Mouse (Mus musculus): ENCODE data around the gene Lrrc73. TPM values are rescaled to one million over a fixed set of nuclear protein-coding genes. Genes with fewer than 3 reads are reported as not detected.

Gene Lrrc73
- polyA plus RNA-seq, 1 experiment from 2014 or later = 12.6 TPM

DNA sequence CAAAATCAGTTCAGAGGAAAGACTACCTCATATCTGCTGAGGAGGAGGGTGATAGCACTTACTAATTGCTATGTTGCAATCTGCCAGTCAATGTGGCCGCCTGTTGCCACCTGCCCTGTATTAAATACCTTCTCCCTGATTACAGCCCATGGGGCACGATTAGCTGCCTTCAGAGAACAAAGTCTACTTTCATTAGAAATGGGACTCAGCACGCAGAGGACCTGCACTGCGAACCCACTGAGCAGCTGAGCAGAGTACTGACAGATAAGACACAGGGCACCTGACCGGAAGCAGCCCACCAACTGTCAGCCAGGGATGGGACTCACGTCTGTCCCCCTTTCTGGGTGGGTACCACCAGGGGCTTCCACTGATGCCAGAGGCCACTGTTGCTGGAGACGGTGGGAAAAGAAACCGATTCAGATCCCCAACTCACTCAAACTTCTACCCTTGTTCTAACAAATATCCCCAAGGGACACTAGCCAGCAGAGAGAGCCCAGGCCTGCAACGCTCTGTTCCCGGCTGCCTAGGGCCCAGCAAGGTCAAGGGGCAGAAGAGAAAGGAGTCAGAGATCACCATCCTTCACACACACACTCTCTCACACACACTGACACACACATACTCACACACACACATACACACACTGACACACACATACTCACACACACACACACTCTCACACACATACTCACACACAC lies 14.8 kb downstream of the Lrrc73 start:
- no peaks in the 10 kb centered on the region for H3K9me3 ChIP-seq (ENCODE audit: control insufficient read depth, low read length)
- H3K4me2 ChIP-seq (ENCODE audit: low read length) = no peak overlapping the region
- H3K27me3 ChIP-seq (replicated peaks; ENCODE audit: control insufficient read depth, insufficient read depth, low read length) = no peaks in the 10 kb centered on the region
- no peak overlapping the region for H3K27ac ChIP-seq (ENCODE audit: low read length)
- no peak overlapping the region for H3K9ac ChIP-seq (replicated peaks; ENCODE audit: low read depth, low read length)
- H3K4me3 ChIP-seq (replicated peaks; ENCODE audit: low read length) = no peak overlapping the region
- no peak for ATAC-seq
- WGBS = 85% methylated on average over 10 of the region's 10 CpGs
- H3K4me1 ChIP-seq (replicated peaks; ENCODE audit: control insufficient read depth, insufficient read depth, low read length) = 0 out of 2 replicates have a peak, but pooled peaks cover 2% of the 10 kb centered on the region
- H3K36me3 ChIP-seq (ENCODE audit: control insufficient read depth, insufficient read depth) = peaks cover 3% of the 10 kb centered on the region; the same call in 1 of the 2 replicates

- 86% methylated on average over 19 of the region's 19 CpGs for WGBS
- ATAC-seq = no peak
- Histone ChIP-seq H3K9me3 (ENCODE audit: control insufficient read depth, low read length) (no peaks in the 10 kb centered on the region), H3K27me3 (replicated peaks; ENCODE audit: control insufficient read depth, insufficient read depth, low read length) (no peaks in the 10 kb centered on the region), H3K4me2 (ENCODE audit: low read length) (no peak overlapping the region), H3K9ac (replicated peaks; ENCODE audit: low read depth, low read length) (no peak overlapping the region), H3K4me3 (replicated peaks; ENCODE audit: low read length) (no peak overlapping the region), H3K4me1 (replicated peaks; ENCODE audit: control insufficient read depth, insufficient read depth, low read length) (0 out of 2 replicates have a peak, but pooled peaks cover 2% of the 10 kb centered on the region), H3K36me3 (ENCODE audit: control insufficient read depth, insufficient read depth) (no peaks in the 10 kb centered on the region), H3K27ac (ENCODE audit: low read length) (no peak overlapping the region)
Measured at GRCm38 (mm10) chr17:46269771-46270534, 16.6 kb downstream of the Lrrc73 start.

DNA sequence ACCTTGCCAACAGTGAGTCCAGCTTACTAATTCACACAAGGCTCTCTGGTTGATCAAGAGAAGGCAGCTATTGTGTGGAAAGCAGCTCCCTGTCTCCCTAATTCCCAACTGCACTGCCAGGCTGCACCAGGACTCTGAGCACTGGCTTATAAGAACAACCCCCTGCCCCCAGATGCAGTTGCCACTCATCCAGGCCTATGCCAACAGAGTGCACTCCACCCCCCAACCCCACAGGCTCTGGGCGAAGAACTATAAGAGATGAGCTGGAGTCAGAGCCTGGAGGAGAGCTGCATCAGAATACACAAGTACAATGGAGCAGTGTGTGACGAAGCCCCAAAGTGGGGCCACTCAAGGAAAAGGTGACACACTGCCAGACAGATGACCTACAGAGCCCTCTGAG lies 18.7 kb downstream of the Lrrc73 start:
- no peak overlapping the region for H3K4me2 ChIP-seq (ENCODE audit: low read length)
- no peak for ATAC-seq
- no peaks in the 10 kb centered on the region for H3K9me3 ChIP-seq (ENCODE audit: control insufficient read depth, low read length)
- 83% methylated on average over 2 of the region's 2 CpGs for WGBS
- H3K27ac ChIP-seq (ENCODE audit: low read length) = no peak overlapping the region
- H3K36me3 ChIP-seq (ENCODE audit: control insufficient read depth, insufficient read depth) = no peaks in the 10 kb centered on the region; the same call in 1 of the 2 replicates
- H3K9ac ChIP-seq (replicated peaks; ENCODE audit: low read depth, low read length) = 0 out of 2 replicates have a peak overlapping the region, but pooled peaks have one; percentile 6
- H3K4me1 ChIP-seq (replicated peaks; ENCODE audit: control insufficient read depth, insufficient read depth, low read length) = no peaks in the 10 kb centered on the region
- no peaks in the 10 kb centered on the region for H3K27me3 ChIP-seq (replicated peaks; ENCODE audit: control insufficient read depth, insufficient read depth, low read length)
- no peak overlapping the region for H3K4me3 ChIP-seq (replicated peaks; ENCODE audit: low read length)

DNA sequence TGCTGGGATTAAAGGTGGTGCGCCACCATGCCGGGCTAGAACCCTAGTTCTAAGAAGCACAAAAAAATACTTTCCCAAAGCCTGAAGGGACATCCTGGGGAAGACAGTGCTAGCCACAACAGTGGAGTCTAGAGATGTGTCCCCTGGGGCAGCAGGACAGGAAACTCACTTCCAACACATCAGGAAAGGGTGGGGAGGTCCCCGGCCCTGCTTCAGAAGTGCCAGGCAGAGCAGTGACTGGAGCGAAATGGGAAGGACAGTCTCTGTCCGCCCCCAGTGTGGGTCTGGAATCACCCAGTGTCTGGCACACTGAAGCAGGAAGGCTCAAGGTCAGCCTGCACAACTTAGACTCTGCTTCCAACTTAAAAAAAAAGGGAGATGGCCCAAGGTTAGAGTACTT lies 19.3 kb downstream of the Lrrc73 start:
- Histone ChIP-seq H3K9ac (replicated peaks; ENCODE audit: low read depth, low read length) (no peak overlapping the region), H3K4me1 (replicated peaks; ENCODE audit: control insufficient read depth, insufficient read depth, low read length) (no peaks in the 10 kb centered on the region), H3K27me3 (replicated peaks; ENCODE audit: control insufficient read depth, insufficient read depth, low read length) (no peaks in the 10 kb centered on the region), H3K4me2 (ENCODE audit: low read length) (no peak overlapping the region), H3K36me3 (ENCODE audit: control insufficient read depth, insufficient read depth) (no peaks in the 10 kb centered on the region; the same call in 1 of the 2 replicates), H3K9me3 (ENCODE audit: control insufficient read depth, low read length) (no peaks in the 10 kb centered on the region), H3K27ac (ENCODE audit: low read length) (no peak overlapping the region), H3K4me3 (replicated peaks; ENCODE audit: low read length) (no peak overlapping the region)
- no peak for ATAC-seq
- WGBS = 91% methylated on average over 5 of the region's 5 CpGs

GRCm38 (mm10) chr17:46273803-46274236 lies 20.5 kb downstream of the Lrrc73 start:
- Histone ChIP-seq H3K4me2 (ENCODE audit: low read length) (no peak overlapping the region), H3K27me3 (replicated peaks; ENCODE audit: control insufficient read depth, insufficient read depth, low read length) (no peaks in the 10 kb centered on the region), H3K36me3 (ENCODE audit: control insufficient read depth, insufficient read depth) (no peaks in the 10 kb centered on the region; the same call in 1 of the 2 replicates), H3K4me1 (replicated peaks; ENCODE audit: control insufficient read depth, insufficient read depth, low read length) (no peaks in the 10 kb centered on the region), H3K9ac (replicated peaks; ENCODE audit: low read depth, low read length) (no peak overlapping the region), H3K27ac (ENCODE audit: low read length) (no peak overlapping the region), H3K4me3 (replicated peaks; ENCODE audit: low read length) (no peak overlapping the region), H3K9me3 (ENCODE audit: control insufficient read depth, low read length) (no peaks in the 10 kb centered on the region)
- no peak for ATAC-seq
- WGBS = 75% methylated on average over 1 of the region's 1 CpGs

GRCm38 (mm10) chr17:46274465-46274864 lies 21.1 kb downstream of the Lrrc73 start:
- no peak overlapping the region for H3K9ac ChIP-seq (replicated peaks; ENCODE audit: low read depth, low read length)
- no peaks in the 10 kb centered on the region; the same call in 1 of the 2 replicates for H3K36me3 ChIP-seq (ENCODE audit: control insufficient read depth, insufficient read depth)
- H3K4me3 ChIP-seq (replicated peaks; ENCODE audit: low read length) = no peak overlapping the region
- H3K27ac ChIP-seq (ENCODE audit: low read length) = no peak overlapping the region
- H3K4me1 ChIP-seq (replicated peaks; ENCODE audit: control insufficient read depth, insufficient read depth, low read length) = no peaks in the 10 kb centered on the region
- no peak overlapping the region for H3K4me2 ChIP-seq (ENCODE audit: low read length)
- no peaks in the 10 kb centered on the region for H3K27me3 ChIP-seq (replicated peaks; ENCODE audit: control insufficient read depth, insufficient read depth, low read length)
- ATAC-seq = no peak
- WGBS = 80% methylated on average over 6 of the region's 6 CpGs
- no peaks in the 10 kb centered on the region for H3K9me3 ChIP-seq (ENCODE audit: control insufficient read depth, low read length)

- no peaks in the 10 kb centered on the region for H3K9me3 ChIP-seq (ENCODE audit: control insufficient read depth, low read length)
- WGBS = 91% methylated on average over 6 of the region's 6 CpGs
- H3K4me1 ChIP-seq (replicated peaks; ENCODE audit: control insufficient read depth, insufficient read depth, low read length) = no peaks in the 10 kb centered on the region
- no peaks in the 10 kb centered on the region; the same call in 1 of the 2 replicates for H3K36me3 ChIP-seq (ENCODE audit: control insufficient read depth, insufficient read depth)
- no peak overlapping the region for H3K9ac ChIP-seq (replicated peaks; ENCODE audit: low read depth, low read length)
- no peak overlapping the region for H3K4me3 ChIP-seq (replicated peaks; ENCODE audit: low read length)
- no peak for ATAC-seq
- H3K4me2 ChIP-seq (ENCODE audit: low read length) = no peak overlapping the region
- no peak overlapping the region for H3K27ac ChIP-seq (ENCODE audit: low read length)
- no peaks in the 10 kb centered on the region for H3K27me3 ChIP-seq (replicated peaks; ENCODE audit: control insufficient read depth, insufficient read depth, low read length)
Measured at GRCm38 (mm10) chr17:46275034-46275433, 21.7 kb downstream of the Lrrc73 start.

DNA sequence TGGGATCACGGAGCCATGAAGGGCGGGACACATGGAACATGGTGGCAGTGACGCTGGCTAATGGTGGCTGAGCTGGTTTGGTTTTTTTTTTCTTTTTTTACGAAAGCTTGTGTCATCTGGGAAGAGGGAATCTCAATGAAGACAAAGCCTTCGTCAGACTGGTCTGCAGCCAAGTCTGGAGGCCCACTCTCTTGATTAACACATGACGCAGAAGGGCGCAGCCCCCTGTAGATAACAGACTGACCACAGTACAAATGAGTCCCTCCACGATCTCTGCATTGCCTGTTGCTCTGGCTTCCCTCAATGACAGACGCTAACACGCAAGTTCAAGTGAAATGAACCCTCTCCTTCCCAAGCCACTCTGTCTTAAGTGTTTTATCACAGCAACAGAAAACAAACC lies 22.2 kb downstream of the Lrrc73 start:
- Histone ChIP-seq H3K9me3 (ENCODE audit: control insufficient read depth, low read length) (no peaks in the 10 kb centered on the region), H3K36me3 (ENCODE audit: control insufficient read depth, insufficient read depth) (no peaks in the 10 kb centered on the region; the same call in 1 of the 2 replicates), H3K4me3 (replicated peaks; ENCODE audit: low read length) (no peak overlapping the region), H3K27me3 (replicated peaks; ENCODE audit: control insufficient read depth, insufficient read depth, low read length) (no peaks in the 10 kb centered on the region), H3K4me1 (replicated peaks; ENCODE audit: control insufficient read depth, insufficient read depth, low read length) (no peaks in the 10 kb centered on the region), H3K27ac (ENCODE audit: low read length) (no peak overlapping the region), H3K4me2 (ENCODE audit: low read length) (no peak overlapping the region), H3K9ac (replicated peaks; ENCODE audit: low read depth, low read length) (no peak overlapping the region)
- no peak for ATAC-seq
- WGBS = 90% methylated on average over 10 of the region's 10 CpGs

- peaks cover 11% of the 10 kb centered on the region for H3K4me1 ChIP-seq (replicated peaks; ENCODE audit: control insufficient read depth, insufficient read depth, low read length)
- no peak overlapping the region for H3K9ac ChIP-seq (replicated peaks; ENCODE audit: low read depth, low read length)
- no peak overlapping the region for H3K27ac ChIP-seq (ENCODE audit: low read length)
- no peak overlapping the region for H3K4me2 ChIP-seq (ENCODE audit: low read length)
- no peak overlapping the region for H3K4me3 ChIP-seq (replicated peaks; ENCODE audit: low read length)
- no peak for ATAC-seq
- no peaks in the 10 kb centered on the region; the same call in 1 of the 2 replicates for H3K36me3 ChIP-seq (ENCODE audit: control insufficient read depth, insufficient read depth)
- H3K9me3 ChIP-seq (ENCODE audit: control insufficient read depth, low read length) = no peaks in the 10 kb centered on the region
- H3K27me3 ChIP-seq (replicated peaks; ENCODE audit: control insufficient read depth, insufficient read depth, low read length) = no peaks in the 10 kb centered on the region
- 79% methylated on average over 4 of the region's 4 CpGs for WGBS
Measured at GRCm38 (mm10) chr17:46277586-46277985, 24.3 kb downstream of the Lrrc73 start.
